Mouse (Mus musculus) testis, adult 2 months (tissue): ENCODE measurements around the gene Pepd.

Source experiments
- CTCF ChIP-seq: fragments of 200-500 bp; IDR thresholded peaks from 2 replicates; pipeline ENCODE4 v1.5.1; 2012; ENCODE audit warnings: low read depth, mild to moderate bottlenecking, inconsistent platforms, low read length, moderate library complexity; ENCODE audit not compliant: control insufficient read depth, insufficient read depth, insufficient replicate concordance
- POLR2A ChIP-seq: fragments of 200-500 bp; IDR thresholded peaks from 2 replicates; pipeline ENCODE4 v1.6.1; 2012; ENCODE audit warnings: low read depth, mild to moderate bottlenecking, inconsistent platforms, low read length, moderate library complexity; ENCODE audit not compliant: control insufficient read depth

DNA sequence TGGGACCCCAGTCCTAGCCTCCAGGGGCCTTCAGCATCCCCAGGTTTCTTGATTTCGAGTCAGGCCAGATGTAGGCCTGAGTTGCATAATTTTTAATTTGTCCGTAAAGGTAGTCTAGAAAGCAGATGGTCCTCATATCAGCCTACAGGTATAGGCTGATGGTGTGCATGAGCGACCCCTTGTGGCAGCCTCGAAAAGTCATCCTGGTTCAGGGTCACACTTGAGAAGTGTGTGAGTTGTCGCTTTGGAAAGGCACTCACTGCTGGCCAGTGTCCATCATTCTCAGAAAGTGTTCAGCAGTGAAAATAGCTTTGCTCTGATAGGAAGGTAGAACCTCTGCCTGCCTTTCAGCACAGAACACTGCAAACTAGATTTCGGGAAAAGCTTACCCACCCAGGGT lies 88.7 kb downstream of the Pepd start:
- TF ChIP-seq CTCF (peak; percentile 59; the same call in 1 of the 2 replicates), POLR2A (no peak)
